Mouse (Mus musculus): Measurements from ENCODE around the gene Gm5565. TPM values are rescaled to one million over a fixed set of nuclear protein-coding genes. Genes with fewer than 3 reads are reported as not detected.
"Not testable (repeated sequence)": the region's sequence is repeated elsewhere in the genome, so short reads cannot be mapped to it uniquely, and the experiment has no call there.

The Gm5565 gene
- polyA plus RNA-seq (2012; rRNA removed): not detected in 2 replicates

DNA sequence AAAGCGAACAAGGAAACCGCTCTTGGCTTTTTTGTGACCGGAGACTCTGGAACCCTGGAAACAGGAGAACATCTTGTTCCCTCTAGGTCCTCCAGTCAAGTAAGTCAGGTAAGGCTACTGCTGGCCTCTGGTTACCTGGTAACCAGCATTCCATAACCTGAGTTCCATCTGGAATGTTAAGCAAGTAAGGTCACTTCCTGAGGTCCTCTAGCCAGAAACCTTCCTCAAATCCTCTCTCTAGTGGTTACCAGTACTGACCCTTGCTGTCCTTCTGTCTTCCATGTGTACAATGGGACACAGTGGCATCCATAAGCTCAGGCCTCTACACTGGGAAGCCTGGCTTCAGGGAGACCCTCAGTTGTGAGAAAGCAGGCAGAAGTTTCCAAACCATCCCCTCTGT lies at the start of gene Gm5565:
Gene Gm5565 (minus strand): TSS at position 101 of the 400 bp plus-strand sequence.
- not testable (repeated sequence) for H3K4me1 ChIP-seq (ENCODE audit: control insufficient read depth, insufficient read depth, low read length); DNase-seq; H3K4me3 ChIP-seq (replicated peaks; ENCODE audit: extremely low read depth, low read depth, low read length)
- WGBS: 93% methylated on average over 3 of the region's 3 CpGs

DNA sequence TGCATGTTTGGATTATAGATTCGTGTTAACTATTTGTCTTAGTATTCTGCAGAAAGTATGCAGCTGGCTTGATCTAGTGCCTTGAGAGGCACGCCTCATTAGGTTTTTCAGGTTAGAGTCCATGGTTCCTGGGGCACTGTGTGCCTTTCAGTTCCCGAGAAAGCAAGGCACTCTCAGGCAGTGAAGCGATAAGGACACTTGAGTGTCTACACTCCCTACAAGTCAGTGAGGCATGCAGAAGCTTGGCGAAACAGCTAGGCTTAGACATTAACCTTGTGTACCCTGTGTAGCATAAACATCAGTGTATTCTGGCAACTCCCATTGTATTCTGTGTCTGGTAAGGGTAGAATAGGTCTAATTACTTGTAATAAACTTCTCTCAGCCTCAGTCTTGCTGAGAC lies 45.2 kb upstream of the Gm5565 start:
- Histone ChIP-seq H3K4me1 (ENCODE audit: control insufficient read depth, insufficient read depth, low read length) (no peaks in the 10 kb centered on the region), H3K4me3 (replicated peaks; ENCODE audit: extremely low read depth, low read depth, low read length) (no peak overlapping the region)
- WGBS: 86% methylated on average over 5 of the region's 5 CpGs
- TF ChIP-seq POLR2A (IDR thresholded peaks at IDR 0.05; ENCODE audit: borderline replicate concordance, extremely low read depth, low read depth, low read length) (no peak), CTCF (IDR thresholded peaks at IDR 0.05; ENCODE audit: insufficient read depth, low read length) (no peak)
- no peak for DNase-seq

DNA sequence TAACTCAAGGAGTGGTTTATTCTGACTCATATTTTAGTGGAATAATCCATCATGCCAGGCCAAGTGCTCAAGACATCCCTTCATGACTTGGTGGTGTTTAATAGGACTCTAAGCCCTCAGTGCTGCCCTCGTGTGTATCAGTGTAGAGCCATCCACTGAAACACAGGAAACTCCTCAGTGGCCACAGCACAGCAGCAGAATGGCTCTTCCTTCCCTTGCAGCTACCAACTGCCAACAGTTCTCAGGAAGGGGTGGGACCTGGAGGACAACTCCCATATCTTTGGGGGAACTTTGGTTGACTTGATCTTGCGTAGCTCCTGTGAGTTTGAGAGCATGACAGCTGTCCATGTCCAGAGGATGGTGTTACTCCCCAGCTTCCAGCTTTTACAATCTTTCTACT lies 43.6 kb upstream of the Gm5565 start:
- WGBS: 50% methylated on average over 2 of the region's 2 CpGs
- TF ChIP-seq CTCF (IDR thresholded peaks at IDR 0.05; ENCODE audit: insufficient read depth, low read length): no peak
- TF ChIP-seq POLR2A (IDR thresholded peaks at IDR 0.05; ENCODE audit: borderline replicate concordance, extremely low read depth, low read depth, low read length): no peak
- DNase-seq: no peak
- no peak overlapping the region for H3K4me3 ChIP-seq (replicated peaks; ENCODE audit: extremely low read depth, low read depth, low read length)
- no peaks in the 10 kb centered on the region for H3K4me1 ChIP-seq (ENCODE audit: control insufficient read depth, insufficient read depth, low read length)

DNA sequence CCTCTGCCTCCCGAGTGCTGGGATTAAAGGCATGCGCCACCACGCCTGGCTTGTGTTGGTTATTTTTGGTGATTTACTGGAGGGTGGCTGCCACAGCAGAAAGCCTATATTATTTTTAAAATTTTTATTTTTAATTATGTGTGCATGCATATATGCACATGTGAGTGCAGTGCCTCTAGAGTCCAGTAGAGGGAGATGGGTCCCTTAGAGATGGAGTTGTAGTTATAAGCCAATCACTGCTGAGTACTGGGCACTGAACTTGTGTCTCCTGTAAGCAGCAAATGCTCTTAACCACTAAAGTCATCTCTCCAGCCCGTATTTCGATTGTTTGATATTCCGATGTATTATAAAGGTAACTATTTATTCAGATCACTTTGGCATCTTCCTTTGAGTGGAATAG lies 40.2 kb upstream of the Gm5565 start:
- WGBS: over 99% methylated on average over 6 of the region's 6 CpGs
- H3K4me1 ChIP-seq (ENCODE audit: control insufficient read depth, insufficient read depth, low read length): no peaks in the 10 kb centered on the region
- TF ChIP-seq CTCF (IDR thresholded peaks at IDR 0.05; ENCODE audit: insufficient read depth, low read length) (no peak), POLR2A (IDR thresholded peaks at IDR 0.05; ENCODE audit: borderline replicate concordance, extremely low read depth, low read depth, low read length) (no peak)
- no peak for DNase-seq
- H3K4me3 ChIP-seq (replicated peaks; ENCODE audit: extremely low read depth, low read depth, low read length): no peak overlapping the region

DNA sequence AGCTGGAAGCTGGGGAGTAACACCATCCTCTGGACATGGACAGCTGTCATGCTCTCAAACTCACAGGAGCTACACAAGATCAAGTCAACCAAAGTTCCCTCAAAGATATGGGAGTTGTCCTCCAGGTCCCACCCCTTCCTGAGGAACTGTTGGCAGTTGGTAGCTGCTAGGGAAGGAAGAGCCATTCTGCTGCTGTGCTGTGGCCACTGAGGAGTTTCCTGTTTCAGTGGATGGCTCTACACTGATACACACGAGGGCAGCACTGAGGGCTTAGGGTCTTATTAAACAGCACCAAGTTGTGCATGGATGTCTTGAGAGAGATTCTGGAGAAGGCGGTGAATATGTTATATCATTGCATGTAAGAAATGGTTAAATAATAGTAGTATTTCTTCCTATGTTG lies 39.2 kb upstream of the Gm5565 start:
- no peak overlapping the region for H3K4me3 ChIP-seq (replicated peaks; ENCODE audit: extremely low read depth, low read depth, low read length)
- TF ChIP-seq POLR2A (IDR thresholded peaks at IDR 0.05; ENCODE audit: borderline replicate concordance, extremely low read depth, low read depth, low read length) (no peak), CTCF (IDR thresholded peaks at IDR 0.05; ENCODE audit: insufficient read depth, low read length) (no peak)
- DNase-seq: no peak
- 60% methylated on average over 2 of the region's 2 CpGs for WGBS
- no peaks in the 10 kb centered on the region for H3K4me1 ChIP-seq (ENCODE audit: control insufficient read depth, insufficient read depth, low read length)

DNA sequence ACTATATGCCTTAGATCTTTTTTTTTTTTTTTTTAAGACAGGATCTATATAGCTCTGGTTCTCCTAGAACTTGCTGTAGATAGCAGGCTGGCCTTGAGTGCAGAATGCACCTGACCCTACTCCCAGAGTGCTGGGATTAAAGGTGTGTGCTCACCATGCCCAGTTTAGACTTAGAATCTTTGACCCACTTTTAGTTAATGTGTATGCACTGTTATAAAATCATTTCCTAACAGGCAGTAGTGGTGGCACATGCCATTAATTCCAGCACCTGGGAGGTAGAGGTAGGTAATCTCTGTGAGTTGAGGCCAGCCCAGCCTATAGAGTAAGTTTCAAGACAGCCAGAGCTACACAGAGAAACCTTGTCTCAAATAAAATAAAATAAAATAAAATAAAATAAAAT lies 38.7 kb upstream of the Gm5565 start:
- Histone ChIP-seq H3K4me3 (replicated peaks; ENCODE audit: extremely low read depth, low read depth, low read length) (no peak overlapping the region), H3K4me1 (ENCODE audit: control insufficient read depth, insufficient read depth, low read length) (no peaks in the 10 kb centered on the region)
- TF ChIP-seq POLR2A (IDR thresholded peaks at IDR 0.05; ENCODE audit: borderline replicate concordance, extremely low read depth, low read depth, low read length): no peak
- no peak for TF ChIP-seq CTCF (IDR thresholded peaks at IDR 0.05; ENCODE audit: insufficient read depth, low read length)
- DNase-seq: no peak

DNA sequence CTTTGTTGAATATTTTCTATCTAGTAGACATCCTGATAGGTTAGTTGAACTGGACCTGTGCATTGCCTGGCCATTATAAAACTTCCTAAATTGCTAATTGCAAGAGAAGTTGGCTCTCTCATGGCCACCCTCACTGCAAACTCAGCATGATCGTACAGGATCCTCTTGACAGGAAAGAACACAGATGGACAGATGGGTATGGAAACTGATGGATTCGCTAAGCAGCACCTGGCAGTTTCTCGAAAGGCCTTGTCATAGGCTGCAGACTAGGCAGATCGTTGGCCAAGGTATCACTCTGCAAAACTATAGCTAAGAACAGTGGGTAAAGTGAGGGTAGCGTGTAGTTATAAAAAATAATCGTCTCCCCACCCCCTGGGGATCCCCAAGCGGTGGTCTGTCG lies 33.0 kb upstream of the Gm5565 start:
- DNase-seq: no peak
- Histone ChIP-seq H3K4me3 (replicated peaks; ENCODE audit: extremely low read depth, low read depth, low read length) (no peak overlapping the region), H3K4me1 (ENCODE audit: control insufficient read depth, insufficient read depth, low read length) (no peaks in the 10 kb centered on the region)
- no peak for TF ChIP-seq CTCF (IDR thresholded peaks at IDR 0.05; ENCODE audit: insufficient read depth, low read length)
- TF ChIP-seq POLR2A (IDR thresholded peaks at IDR 0.05; ENCODE audit: borderline replicate concordance, extremely low read depth, low read depth, low read length): no peak
- 79% methylated on average over 8 of the region's 8 CpGs for WGBS

DNA sequence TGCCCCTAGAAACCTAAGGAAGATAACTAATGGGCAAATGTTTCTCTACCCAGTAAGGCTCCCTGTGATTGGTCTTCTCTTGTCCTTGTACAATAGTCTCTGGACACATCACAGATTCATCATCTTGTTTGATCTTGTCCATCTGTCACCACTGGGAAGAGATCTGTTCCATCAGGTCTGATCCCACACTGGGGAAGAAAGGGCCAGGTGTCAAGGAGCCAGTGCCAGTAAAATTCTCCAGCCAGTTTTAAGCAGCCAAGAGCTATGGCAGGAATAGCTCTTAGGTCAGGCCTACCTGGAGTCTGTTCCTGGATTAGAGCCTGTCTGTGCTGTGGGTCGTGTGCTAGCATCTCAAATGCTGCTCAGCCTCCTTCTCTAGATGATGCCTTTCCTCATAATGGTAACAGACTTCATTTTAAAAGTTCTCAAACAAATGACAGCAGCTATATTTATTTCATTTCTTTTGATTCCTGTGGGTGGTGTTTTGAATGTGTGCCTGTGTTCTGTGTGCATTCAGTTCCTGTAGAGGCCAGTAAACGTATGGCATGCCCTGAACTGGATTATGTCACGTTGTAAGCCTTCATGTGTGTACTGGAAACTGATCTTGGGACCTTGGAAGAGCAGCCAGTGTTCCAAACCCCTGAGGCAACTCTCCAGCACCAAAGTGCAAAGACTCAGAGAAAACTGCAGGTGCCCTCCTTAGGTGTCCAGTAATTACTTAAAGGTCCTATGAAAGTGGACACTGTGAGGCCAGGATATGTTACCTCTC lies 30.3 kb upstream of the Gm5565 start:
- H3K4me3 ChIP-seq (replicated peaks; ENCODE audit: extremely low read depth, low read depth, low read length): no peak overlapping the region
- TF ChIP-seq POLR2A (IDR thresholded peaks at IDR 0.05; ENCODE audit: borderline replicate concordance, extremely low read depth, low read depth, low read length) (no peak), CTCF (IDR thresholded peaks at IDR 0.05; ENCODE audit: insufficient read depth, low read length) (no peak)
- DNase-seq: no peak
- 57% methylated on average over 3 of the region's 3 CpGs for WGBS
- H3K4me1 ChIP-seq (ENCODE audit: control insufficient read depth, insufficient read depth, low read length): no peaks in the 10 kb centered on the region

DNA sequence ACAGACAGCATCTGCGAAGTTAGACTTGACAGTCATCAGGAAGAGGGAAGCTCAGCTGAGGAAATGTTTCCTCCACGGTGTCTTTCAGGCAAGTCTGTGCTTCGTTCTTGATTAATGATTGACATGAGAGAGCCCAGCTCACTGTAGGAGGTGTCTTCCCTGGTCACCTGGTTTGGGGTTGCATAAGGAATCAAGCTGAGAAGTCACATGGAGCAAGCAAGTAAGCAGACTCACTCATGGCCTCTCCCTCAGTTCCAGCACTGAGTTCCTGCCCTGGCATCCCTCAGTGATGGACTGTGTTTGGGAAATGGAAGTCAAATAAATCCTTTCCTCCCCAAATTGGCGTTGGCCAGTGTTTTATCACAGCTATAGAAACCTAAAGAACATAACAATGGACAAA lies 29.8 kb upstream of the Gm5565 start:
- whole genome bisulfite sequencing: 52% methylated on average over 4 of the region's 4 CpGs
- Histone ChIP-seq H3K4me3 (replicated peaks; ENCODE audit: extremely low read depth, low read depth, low read length) (no peak overlapping the region), H3K4me1 (ENCODE audit: control insufficient read depth, insufficient read depth, low read length) (no peaks in the 10 kb centered on the region)
- TF ChIP-seq CTCF (IDR thresholded peaks at IDR 0.05; ENCODE audit: insufficient read depth, low read length) (no peak), POLR2A (IDR thresholded peaks at IDR 0.05; ENCODE audit: borderline replicate concordance, extremely low read depth, low read depth, low read length) (no peak)
- DNase-seq: no peak

DNA sequence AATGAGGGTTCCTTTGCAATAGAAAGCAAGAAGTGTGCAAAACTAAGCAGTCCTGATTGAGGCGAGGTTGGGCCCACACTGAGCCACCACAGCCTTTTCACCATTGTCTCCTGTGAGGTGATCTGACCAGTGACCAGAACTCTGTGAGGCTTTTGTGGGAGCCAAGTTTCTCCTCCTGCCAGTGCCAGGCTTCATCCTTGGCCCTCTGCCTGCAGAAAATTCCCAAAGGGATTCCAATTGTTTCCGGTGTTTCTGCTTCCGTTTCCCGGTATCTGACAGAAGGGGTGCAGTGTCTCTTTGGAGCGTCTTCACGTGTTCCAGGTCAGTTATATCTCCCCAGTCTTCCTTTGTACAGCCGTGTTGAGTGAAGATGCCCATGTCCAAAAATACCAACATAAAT lies 28.4 kb upstream of the Gm5565 start:
- no peaks in the 10 kb centered on the region for H3K4me1 ChIP-seq (ENCODE audit: control insufficient read depth, insufficient read depth, low read length)
- DNase-seq: no peak

More for the DNA sequence above, 28.4 kb upstream of the Gm5565 start:
- 78% methylated on average over 7 of the region's 7 CpGs for WGBS
- H3K4me3 ChIP-seq (replicated peaks; ENCODE audit: extremely low read depth, low read depth, low read length): no peak overlapping the region
- TF ChIP-seq POLR2A (IDR thresholded peaks at IDR 0.05; ENCODE audit: borderline replicate concordance, extremely low read depth, low read depth, low read length) (no peak), CTCF (IDR thresholded peaks at IDR 0.05; ENCODE audit: insufficient read depth, low read length) (no peak)
